Mouse (Mus musculus): ENCODE data around the gene Wnt10a. TPM values are rescaled to one million over a fixed set of nuclear protein-coding genes. Genes with fewer than 3 reads are reported as not detected.

Wnt10a gene
- total RNA-seq, 4 experiments from 2014 or later: 2.5 to 4.3 (median 3.3) TPM

DNA sequence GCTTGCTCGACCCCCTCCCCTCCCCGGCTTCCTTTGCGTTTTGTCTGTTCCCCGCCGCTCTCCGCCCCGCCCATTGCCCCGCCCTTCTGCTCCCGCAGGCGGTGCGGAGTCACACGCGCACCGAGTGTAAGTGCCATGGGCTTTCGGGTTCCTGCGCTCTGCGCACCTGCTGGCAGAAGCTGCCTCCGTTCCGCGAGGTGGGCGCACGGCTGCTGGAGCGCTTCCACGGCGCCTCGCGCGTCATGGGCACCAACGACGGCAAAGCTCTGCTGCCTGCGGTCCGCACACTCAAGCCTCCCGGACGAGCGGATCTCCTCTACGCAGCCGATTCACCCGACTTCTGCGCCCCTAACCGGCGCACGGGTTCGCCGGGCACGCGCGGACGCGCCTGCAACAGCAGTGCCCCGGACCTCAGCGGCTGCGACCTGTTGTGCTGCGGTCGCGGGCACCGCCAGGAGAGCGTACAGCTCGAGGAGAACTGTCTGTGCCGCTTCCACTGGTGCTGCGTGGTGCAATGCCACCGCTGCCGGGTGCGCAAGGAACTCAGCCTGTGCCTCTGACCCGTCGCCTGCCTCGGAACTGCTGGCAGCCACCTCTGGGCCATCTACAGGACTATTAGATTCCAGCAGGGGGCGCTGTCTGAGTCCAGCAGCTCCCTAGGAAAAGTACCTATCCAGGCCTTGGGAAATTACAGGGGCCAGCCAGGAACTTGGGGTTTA is 7.1 kb upstream of the Wnt10a start:
- DNase-seq (ENCODE audit: low spot score in 2 of 2): peak in 1 of 2 experiments; percentile 44

DNA sequence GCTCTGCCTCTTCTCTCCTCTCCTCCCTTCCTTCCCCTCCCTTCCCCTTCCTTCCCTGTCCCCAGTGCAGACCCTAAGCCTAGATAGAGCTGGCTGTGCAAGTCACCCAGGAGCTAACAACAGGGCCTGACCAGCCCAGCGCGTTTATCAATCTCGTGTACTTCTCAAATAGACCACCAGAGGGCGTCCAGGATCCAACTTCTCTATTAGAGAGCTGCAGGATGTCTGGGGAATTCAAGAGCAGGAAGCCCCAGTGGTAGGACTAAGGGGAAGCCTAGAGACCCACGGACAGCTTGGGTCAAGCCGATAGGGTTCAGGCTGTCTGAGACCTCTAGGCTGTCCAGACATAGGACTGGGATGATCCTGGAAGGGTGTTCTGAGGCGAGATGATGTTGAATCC is 3.5 kb upstream of the Wnt10a start:
- peak; percentile 70 to 87 for DNase-seq (ENCODE audit: low spot score in 2 of 2)

GRCm38 (mm10) chr1:74788603-74789176 is 2.6 kb upstream of the Wnt10a start:
- DNase-seq (ENCODE audit: low spot score in 2 of 2): no peak

DNA sequence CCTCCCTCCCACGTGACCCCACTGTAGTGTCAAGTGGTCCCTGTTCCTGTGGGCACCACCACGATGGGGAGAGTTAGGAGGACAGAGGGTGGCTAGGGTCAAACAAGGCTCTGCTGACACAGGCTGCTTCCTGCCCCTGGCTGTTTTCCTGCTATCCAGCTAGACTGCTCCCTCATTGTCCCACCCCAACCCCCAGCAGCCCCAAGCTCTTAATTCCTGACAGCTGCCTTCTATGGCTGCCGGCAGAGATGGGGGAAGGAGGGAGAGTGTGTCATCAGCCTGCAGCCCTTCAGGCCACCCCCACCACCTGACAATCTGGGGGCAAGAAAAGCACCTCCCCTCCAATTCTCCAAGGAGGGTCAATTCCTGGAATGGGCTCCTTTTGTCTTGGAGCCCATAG is 1.2 kb upstream of the Wnt10a start:
- DNase-seq (ENCODE audit: low spot score in 2 of 2): no peak

DNA sequence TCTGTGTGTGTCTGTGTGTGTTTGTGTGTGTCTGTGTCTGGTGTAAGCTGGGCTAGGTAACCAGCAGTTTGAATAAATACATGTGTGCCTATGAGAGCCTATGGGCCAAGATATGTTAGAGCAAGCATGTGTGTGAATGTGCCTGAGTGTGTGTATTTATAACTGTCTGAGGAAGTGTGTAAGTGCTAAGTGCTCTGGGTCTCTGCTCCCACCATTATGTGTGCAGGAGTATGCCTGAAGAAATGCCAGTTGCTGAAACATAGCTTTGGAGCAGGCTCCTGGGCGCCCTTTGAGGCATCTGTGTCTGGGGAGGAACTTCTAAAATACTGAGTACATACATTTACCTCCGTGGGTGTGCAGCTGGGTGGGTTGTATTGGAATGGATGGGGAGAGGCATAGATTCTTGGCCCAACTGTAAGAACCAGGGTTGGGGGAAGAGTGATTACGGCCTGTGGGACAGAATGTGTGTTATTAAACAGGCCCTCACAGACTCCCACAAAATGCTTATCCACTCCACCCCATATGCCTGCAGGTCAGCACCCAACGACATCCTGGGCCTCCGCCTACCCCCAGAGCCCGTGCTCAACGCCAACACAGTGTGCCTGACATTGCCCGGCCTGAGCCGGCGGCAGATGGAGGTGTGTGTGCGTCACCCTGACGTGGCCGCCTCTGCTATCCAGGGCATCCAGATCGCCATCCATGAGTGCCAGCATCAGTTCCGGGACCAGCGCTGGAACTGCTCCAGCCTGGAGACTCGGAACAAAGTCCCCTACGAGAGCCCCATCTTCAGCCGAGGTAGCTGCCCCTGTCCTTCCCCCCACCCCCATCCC is 1.7 kb downstream of the Wnt10a start:
- no peak for DNase-seq (ENCODE audit: low spot score in 2 of 2)

GRCm38 (mm10) chr1:74794487-74795144 is 3.3 kb downstream of the Wnt10a start:
- DNase-seq (ENCODE audit: low spot score in 2 of 2): no peak

DNA sequence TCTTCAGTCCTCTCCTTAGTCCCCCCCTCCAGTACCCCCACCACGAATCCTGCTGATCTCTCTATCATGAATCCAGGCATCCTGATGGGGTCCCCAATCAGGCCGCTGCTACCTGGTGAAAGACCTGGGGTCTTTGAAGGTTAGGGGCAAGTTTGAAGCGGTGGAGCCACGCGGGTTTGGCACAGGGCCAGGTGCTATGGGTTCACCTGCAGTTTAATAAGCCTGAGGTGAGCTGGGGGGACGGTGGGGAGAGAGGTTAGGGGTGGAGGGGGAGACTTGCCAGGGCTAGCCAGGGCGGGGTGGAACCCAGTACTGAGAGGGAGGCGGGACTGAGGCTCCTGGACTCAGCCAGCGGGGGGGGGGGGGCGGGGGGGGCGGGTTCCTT is 3.8 kb downstream of the Wnt10a start:
- no peak for DNase-seq (ENCODE audit: low spot score in 2 of 2)

DNA sequence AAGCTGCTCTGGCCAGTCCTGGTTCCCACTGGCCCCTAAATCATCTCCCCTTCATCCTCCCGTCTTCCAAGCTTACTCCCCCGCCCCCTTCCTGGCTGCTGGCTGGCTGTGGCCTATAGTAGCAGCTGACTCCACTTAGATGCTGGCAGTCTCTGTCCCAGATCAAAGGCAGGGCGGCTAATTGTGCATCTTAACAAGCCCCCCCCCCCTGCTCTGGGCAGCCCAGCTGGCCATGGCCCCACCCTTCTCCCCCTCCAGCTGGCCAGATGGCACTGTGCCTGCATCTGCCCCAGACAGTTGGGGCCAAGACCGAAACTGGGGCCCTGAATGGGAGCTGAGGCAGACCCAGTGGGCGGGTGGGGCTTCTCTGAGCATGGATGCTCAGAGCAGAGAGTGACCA is 6.1 kb downstream of the Wnt10a start:
- DNase-seq (ENCODE audit: low spot score in 2 of 2): no peak

GRCm38 (mm10) chr1:74800424-74800888 is 9.1 kb downstream of the Wnt10a start:
- no peak for DNase-seq (ENCODE audit: low spot score in 2 of 2)

- DNase-seq (ENCODE audit: low spot score in 2 of 2): no peak
Observed at GRCm38 (mm10) chr1:74801631-74802140, 10.4 kb downstream of the Wnt10a start.

DNA sequence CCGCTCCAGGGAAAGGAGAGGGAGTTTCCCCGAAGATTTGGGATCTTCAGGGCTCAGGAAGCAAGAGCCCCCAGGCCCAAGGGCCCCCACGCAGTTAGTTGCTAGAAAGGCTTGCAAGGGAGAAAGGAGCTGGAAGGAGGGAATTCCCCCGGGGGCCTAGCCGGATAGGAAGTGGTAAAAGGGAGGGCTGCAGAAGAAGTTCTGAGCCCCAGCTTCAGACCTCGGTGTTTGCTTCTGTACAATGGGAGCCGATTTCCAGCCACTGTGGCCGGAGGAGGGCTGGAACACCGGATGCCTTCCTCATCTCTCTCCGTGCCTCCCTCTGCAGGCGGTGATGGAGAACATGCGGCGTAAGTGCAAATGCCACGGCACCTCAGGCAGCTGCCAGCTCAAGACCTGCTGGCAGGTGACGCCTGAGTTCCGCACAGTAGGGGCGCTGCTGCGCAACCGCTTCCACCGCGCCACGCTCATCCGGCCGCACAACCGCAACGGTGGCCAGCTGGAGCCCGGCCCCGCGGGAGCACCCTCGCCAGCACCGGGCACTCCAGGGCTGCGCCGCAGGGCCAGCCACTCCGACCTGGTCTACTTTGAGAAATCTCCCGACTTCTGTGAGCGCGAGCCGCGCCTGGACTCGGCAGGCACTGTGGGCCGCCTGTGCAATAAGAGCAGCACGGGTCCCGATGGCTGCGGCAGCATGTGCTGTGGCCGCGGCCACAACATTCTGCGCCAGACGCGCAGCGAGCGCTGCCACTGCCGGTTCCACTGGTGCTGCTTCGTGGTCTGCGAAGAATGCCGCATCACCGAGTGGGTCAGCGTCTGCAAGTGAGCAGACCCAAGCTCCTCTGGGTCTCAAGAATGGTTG is 11.7 kb downstream of the Wnt10a start:
- peak in 1 of 2 experiments; percentile 62 for DNase-seq (ENCODE audit: low spot score in 2 of 2)

GRCm38 (mm10) chr1:74804211-74804870 is 13.0 kb downstream of the Wnt10a start:
- no peak for DNase-seq (ENCODE audit: low spot score in 2 of 2)

DNA sequence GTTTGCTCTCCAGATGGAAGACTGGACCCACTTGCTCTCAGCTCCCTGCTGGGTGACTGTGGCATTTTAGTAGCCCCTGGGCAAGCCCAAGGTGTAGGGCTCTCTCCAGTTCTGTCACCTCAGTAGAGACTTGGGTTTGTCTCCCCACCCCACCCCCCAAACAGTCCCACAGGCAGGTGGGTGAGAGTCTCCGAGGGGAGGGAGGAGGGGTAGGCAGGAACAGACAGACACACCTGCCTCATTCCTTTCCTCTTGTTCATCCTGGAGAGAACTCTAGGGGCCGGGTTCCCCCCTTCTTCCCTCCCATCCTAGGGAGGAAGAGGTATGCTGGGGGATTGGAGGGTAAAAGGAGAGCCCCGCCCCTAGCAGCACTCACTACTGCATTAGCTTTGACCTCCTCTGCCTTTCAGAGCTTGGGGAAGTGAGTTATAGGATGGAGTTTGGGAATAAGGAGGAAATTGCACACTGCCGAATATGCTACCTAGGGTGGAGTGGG is 14.1 kb downstream of the Wnt10a start:
- DNase-seq (ENCODE audit: low spot score in 2 of 2): no peak

GRCm38 (mm10) chr1:74805843-74806242 is 14.5 kb downstream of the Wnt10a start:
- DNase-seq (ENCODE audit: low spot score in 2 of 2): no peak

DNA sequence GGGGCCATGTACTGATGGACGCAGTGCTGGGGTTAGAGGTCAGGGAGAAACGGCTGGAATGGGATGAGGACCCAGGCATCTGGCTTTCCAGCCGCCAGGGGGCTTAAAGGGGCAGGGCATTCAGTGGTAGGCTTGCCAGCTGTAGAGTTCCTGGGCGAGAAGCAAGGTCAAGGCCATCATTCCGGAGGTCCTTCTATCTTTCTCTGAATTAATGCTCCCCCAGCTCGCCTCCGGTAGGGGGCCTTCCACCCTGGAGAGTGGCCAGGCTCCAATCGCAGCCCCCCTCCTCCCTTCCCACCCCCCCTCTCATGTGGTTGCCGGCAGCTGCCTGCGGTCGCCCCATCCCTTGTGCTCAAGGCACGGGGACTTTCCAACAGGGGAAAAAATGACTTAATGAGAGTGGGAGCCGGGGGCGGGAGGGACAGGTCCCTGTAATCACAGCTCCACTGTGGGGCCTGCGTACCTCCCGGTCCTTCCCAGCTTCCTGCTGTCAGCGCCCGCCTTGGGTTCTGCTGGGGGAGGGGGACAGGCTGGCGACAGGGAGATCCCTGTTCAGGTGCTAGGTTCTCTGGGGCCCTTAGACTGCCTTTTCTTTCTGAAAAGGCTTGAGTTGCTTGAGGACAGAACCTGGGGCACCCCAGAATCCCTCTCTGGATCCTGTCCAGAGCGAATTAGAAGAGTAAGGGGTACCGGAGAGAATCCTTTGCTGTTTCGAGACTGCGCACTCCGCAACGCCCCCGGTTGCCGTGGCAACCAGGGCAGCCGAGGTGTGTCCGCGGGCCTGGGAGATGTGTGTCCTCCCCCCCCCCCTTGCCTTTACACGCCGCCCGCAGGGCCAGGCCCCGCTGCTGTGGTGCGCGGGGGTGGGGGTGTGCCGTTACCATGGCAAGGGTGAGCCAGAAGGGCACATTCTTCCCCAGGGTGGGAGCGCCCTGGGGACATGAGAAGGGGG is 15.3 kb downstream of the Wnt10a start:
- no peak for DNase-seq (ENCODE audit: low spot score in 2 of 2)

DNA sequence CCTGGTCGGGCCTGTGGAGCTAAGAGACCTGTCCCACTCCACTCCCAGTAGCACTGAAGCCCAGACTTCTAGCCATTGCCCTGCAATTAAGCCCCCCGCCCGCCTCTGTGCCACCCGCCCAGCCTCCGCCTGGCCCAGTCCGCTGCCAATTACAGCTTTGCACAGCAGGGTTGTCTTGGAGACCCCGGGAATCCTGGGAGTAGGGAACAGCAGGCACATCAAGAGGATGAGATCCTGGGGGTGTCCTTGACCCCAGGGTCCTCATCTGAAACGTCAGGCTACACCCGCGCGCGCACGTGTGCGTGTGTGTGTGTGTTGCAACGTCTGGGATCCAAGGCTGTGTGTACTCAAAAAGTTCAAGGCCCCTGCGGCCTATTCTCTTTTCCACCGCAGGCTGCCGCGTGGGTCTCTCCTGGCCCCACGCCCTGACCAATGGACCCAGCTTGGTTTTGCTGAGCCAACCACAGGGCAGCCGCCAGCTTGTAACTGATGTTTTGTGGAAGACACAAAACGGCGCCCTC is 16.3 kb downstream of the Wnt10a start:
- DNase-seq (ENCODE audit: low spot score in 2 of 2): no peak

DNA sequence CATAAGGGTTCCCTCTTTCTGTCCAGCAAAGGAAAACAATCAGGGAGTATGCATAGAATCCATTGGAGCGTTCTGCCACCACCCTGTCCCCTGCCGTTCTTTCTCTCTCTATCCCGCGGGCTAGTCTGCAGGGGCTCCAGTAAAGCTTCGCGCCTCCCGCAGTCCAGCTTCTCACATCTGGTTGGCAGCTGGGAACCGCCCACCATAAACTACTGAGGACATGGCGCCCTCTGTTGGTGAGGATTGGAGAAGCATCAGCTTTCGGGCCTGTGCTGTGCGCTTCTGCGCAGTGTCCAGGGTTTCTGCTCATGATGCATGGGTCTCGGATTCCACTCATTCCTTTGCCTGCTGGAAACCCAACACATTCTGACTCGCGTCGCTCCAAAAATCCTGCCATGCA is 16.8 kb downstream of the Wnt10a start:
- DNase-seq (ENCODE audit: low spot score in 2 of 2): peak; percentile 85 to 93

DNA sequence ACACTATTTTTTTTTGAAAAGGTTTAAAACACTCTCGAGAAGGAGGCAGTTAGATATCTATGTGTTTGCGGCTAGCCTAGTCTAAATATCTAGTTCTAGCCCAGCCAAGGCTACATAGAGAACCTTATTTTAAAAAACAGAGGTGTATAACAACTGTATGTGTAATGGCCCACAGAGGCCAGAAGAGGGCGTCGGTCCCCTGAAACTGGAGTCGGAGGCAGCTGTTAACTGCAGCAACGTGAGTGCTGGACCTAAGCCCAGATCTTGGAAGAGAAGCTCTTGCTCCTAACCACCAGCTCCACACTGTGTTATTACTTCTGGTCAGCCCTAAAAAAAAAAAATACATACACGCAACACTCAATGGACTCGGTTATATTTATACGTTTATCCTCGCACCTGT is 17.7 kb downstream of the Wnt10a start:
- no peak for DNase-seq (ENCODE audit: low spot score in 2 of 2)

All from layer of hippocampus, adult 8-10 months (tissue).